Mouse (Mus musculus): ENCODE data around the gene Hsp90ab1. TPM values are rescaled to one million over a fixed set of nuclear protein-coding genes. Genes with fewer than 3 reads are reported as not detected.

Gene Hsp90ab1
- polyA plus RNA-seq, 1 experiment from 2014 or later = 1,555 TPM

GRCm38 (mm10) chr17:45602984-45603383, 29.9 kb upstream of the Hsp90ab1 start:
- no peak overlapping the region for H3K9ac ChIP-seq
- ATAC-seq (ENCODE audit: low FRiP score, low read depth) = no peak
- 78% methylated on average over 3 of the region's 3 CpGs for WGBS

GRCm38 (mm10) chr17:45601877-45602304, 28.8 kb upstream of the Hsp90ab1 start, which contains the start of gene Mymx:
Mymx (minus strand) TSS chr17:45602102.
- peaks cover 16% of the 10 kb centered on the region for H3K27me3 ChIP-seq
- no peak within 1 kb of the TSS for H3K4me3 ChIP-seq
- H3K4me1 ChIP-seq (replicated peaks) = peaks cover 20% of the 10 kb centered on the region
- WGBS = 34% methylated on average over 6 of the region's 6 CpGs
- ATAC-seq (ENCODE audit: low FRiP score, low read depth) = no peak
- no peaks in the 10 kb centered on the region for H3K9me3 ChIP-seq
- H3K27ac ChIP-seq (replicated peaks) = no peak within 1 kb of the TSS
- H3K36me3 ChIP-seq = no peaks in the 10 kb centered on the region
- H3K9ac ChIP-seq = no peak within 1 kb of the TSS
- no peak within 1 kb of the TSS for H3K4me2 ChIP-seq

More at GRCm38 (mm10) chr17:45602984-45603383, 29.9 kb upstream of the Hsp90ab1 start:
- H3K36me3 ChIP-seq = no peaks in the 10 kb centered on the region
- no peaks in the 10 kb centered on the region for H3K9me3 ChIP-seq
- H3K27ac ChIP-seq (replicated peaks) = no peak overlapping the region
- no peak overlapping the region for H3K4me3 ChIP-seq
- peaks cover 16% of the 10 kb centered on the region for H3K4me1 ChIP-seq (replicated peaks)
- H3K27me3 ChIP-seq = peaks cover 16% of the 10 kb centered on the region
- H3K4me2 ChIP-seq = no peak overlapping the region

DNA sequence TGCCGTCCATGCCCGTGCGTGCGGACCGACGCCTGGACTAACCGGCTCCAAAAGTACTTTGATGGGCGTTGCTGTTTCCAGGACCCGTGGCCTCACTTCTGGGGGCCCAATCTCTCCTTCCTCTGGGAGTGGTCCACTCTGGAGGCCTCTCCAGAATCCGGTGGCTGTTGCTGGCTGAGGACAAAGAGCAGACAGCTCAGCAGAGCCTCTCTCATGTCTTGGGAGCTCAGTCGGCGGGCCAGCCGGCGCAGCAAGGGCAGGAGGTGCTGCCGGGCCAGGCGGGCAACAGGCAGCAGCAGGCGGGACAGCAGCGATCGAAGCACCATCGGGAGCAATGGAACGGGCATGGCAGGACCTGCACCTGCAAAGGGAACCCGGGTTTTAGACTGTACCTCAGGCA, 28.3 kb upstream of the Hsp90ab1 start:
- Histone ChIP-seq H3K27ac (replicated peaks) (no peak overlapping the region), H3K27me3 (peaks cover 16% of the 10 kb centered on the region), H3K4me3 (no peak overlapping the region), H3K4me1 (replicated peaks) (peaks cover 25% of the 10 kb centered on the region), H3K9me3 (no peaks in the 10 kb centered on the region), H3K36me3 (no peaks in the 10 kb centered on the region), H3K9ac (no peak overlapping the region), H3K4me2 (no peak overlapping the region)
- no peak for ATAC-seq (ENCODE audit: low FRiP score, low read depth)
- 15% methylated on average over 22 of the region's 22 CpGs for WGBS

GRCm38 (mm10) chr17:45600267-45600666, 27.2 kb upstream of the Hsp90ab1 start:
- WGBS = 63% methylated on average over 8 of the region's 8 CpGs
- no peak for ATAC-seq (ENCODE audit: low FRiP score, low read depth)
- Histone ChIP-seq H3K9me3 (no peaks in the 10 kb centered on the region), H3K4me2 (no peak overlapping the region), H3K9ac (no peak overlapping the region), H3K27ac (replicated peaks) (no peak overlapping the region), H3K27me3 (peaks cover 16% of the 10 kb centered on the region), H3K4me1 (replicated peaks) (peaks cover 36% of the 10 kb centered on the region), H3K4me3 (no peak overlapping the region), H3K36me3 (no peaks in the 10 kb centered on the region)

DNA sequence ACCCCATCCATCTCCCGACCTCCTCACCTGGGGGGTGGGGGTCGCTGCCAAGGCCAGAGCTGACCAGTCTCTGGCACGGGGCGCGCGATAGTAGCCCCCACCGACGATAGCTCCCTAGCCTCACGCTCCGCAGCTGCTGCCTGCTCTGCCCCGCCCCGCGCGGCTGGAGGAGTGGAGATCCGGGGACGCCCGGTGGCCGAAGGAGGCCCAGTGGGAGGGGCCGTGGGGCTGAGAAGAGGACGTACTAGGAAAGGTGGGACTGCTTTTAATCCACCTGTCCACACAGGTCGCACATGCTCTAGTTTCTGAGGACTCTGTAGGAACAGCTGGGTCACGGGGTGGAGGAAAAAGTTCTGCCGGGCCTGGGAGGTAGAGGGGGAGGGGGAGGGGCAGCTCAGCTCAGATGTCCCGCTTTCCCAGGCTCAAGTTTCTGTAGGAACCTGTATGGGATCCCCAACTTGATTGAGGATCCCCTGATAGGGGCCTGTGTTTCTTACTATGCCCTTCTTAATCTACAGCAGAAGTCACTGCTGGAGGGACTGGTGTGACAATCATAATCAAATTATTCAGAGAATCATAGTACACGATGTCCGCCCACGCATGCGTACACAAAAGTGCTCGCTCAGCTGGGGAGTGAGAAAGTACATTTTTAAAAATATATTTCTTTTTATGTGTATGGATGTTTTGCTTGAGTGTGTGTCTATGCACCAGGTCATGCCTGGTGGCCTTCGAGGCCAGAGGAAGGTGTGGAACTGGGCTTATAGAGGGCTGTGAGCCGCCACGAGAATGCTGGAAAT, 26.6 kb upstream of the Hsp90ab1 start, which contains the start of gene Slc29a1:
Slc29a1 (minus strand) TSS at position 161 of the 797 bp plus-strand sequence.
- no peaks in the 10 kb centered on the region for H3K9me3 ChIP-seq
- H3K4me1 ChIP-seq (replicated peaks) = peaks cover 42% of the 10 kb centered on the region
- no peak within 1 kb of the TSS for H3K27ac ChIP-seq (replicated peaks)
- peaks cover 16% of the 10 kb centered on the region for H3K27me3 ChIP-seq
- H3K36me3 ChIP-seq = no peaks in the 10 kb centered on the region
- ATAC-seq (ENCODE audit: low FRiP score, low read depth) = no peak
- peak within 1 kb of the TSS; percentile 60 for H3K4me2 ChIP-seq
- WGBS = 17% methylated on average over 32 of the region's 32 CpGs
- H3K9ac ChIP-seq = peak within 1 kb of the TSS; percentile 37
- H3K4me3 ChIP-seq = peak within 1 kb of the TSS; percentile 24

DNA sequence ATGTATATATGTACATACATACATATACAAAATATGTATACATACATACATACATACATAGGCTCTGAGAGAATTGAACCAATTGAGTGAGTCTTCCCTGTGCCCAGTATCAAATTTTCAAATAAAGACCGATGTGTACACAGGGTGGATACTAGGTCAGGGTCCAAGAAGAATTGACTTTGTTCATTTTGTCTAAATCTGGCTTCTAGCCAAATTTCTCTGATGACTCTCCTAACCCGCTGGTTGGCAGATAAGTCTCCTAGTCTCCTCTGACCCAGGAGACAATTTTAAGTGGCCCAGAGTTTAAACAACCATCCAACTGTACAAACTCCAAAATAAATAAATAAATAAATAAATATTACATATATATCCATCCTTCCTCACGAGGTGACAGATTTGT, 25.8 kb upstream of the Hsp90ab1 start:
- no peak for ATAC-seq (ENCODE audit: low FRiP score, low read depth)
- Histone ChIP-seq H3K9ac (no peak overlapping the region), H3K36me3 (no peaks in the 10 kb centered on the region), H3K4me1 (replicated peaks) (peaks cover 49% of the 10 kb centered on the region), H3K27me3 (peaks cover 16% of the 10 kb centered on the region), H3K27ac (replicated peaks) (no peak overlapping the region), H3K9me3 (no peaks in the 10 kb centered on the region), H3K4me2 (peak overlapping the region; percentile 60), H3K4me3 (no peak overlapping the region)
- WGBS = 33% methylated on average over 3 of the region's 3 CpGs

- no peak overlapping the region for H3K4me3 ChIP-seq
- no peak overlapping the region for H3K9ac ChIP-seq
- no peak overlapping the region for H3K27ac ChIP-seq (replicated peaks)
- 88% methylated on average over 2 of the region's 2 CpGs for WGBS
- H3K9me3 ChIP-seq = no peaks in the 10 kb centered on the region
- H3K4me1 ChIP-seq (replicated peaks) = peaks cover 54% of the 10 kb centered on the region
- no peak overlapping the region for H3K4me2 ChIP-seq
- H3K36me3 ChIP-seq = no peaks in the 10 kb centered on the region
- ATAC-seq (ENCODE audit: low FRiP score, low read depth) = no peak
- peaks cover 16% of the 10 kb centered on the region for H3K27me3 ChIP-seq
Measured at GRCm38 (mm10) chr17:45598376-45598775, 25.3 kb upstream of the Hsp90ab1 start.

DNA sequence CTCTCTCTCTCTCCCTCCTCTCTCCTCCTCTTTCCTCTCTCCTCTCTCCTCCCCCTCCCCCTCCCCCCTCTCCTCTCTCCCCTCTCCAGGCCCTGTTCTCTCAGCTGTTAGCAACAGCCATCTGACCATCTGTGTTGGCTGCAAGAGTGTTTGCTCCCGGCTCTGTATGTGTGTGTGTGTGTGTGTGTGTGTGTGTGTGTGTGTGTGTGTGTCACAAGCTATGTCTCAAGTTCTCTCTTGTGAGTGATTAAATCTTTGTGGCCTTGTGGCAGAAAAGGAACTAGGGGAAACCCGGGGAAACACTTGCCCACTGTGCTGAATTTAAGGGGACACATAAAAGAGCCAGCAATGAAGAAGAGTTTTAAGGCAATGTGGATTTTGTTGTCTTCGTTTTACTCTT, 24.7 kb upstream of the Hsp90ab1 start:
- Histone ChIP-seq H3K4me1 (replicated peaks) (peaks cover 57% of the 10 kb centered on the region), H3K4me2 (no peak overlapping the region), H3K9ac (no peak overlapping the region), H3K27ac (replicated peaks) (0 out of 2 replicates have a peak overlapping the region, but pooled peaks have one; percentile 1), H3K27me3 (peaks cover 16% of the 10 kb centered on the region), H3K4me3 (no peak overlapping the region), H3K9me3 (no peaks in the 10 kb centered on the region), H3K36me3 (no peaks in the 10 kb centered on the region)
- WGBS = 47% methylated on average over 3 of the region's 3 CpGs
- no peak for ATAC-seq (ENCODE audit: low FRiP score, low read depth)

GRCm38 (mm10) chr17:45596631-45597396, 23.7 kb upstream of the Hsp90ab1 start:
- H3K4me2 ChIP-seq = no peak overlapping the region
- H3K27ac ChIP-seq (replicated peaks) = peak overlapping the region; percentile 65
- 23% methylated on average over 11 of the region's 11 CpGs for WGBS
- H3K27me3 ChIP-seq = peaks cover 16% of the 10 kb centered on the region
- no peak overlapping the region for H3K4me3 ChIP-seq
- H3K9ac ChIP-seq = no peak overlapping the region
- peak; percentile 55 for ATAC-seq (ENCODE audit: low FRiP score, low read depth)
- no peaks in the 10 kb centered on the region for H3K36me3 ChIP-seq
- H3K9me3 ChIP-seq = no peaks in the 10 kb centered on the region
- peaks cover 66% of the 10 kb centered on the region for H3K4me1 ChIP-seq (replicated peaks)

- 4% methylated on average over 23 of the region's 23 CpGs for WGBS
- H3K4me1 ChIP-seq (replicated peaks) = peaks cover 63% of the 10 kb centered on the region
Measured at GRCm38 (mm10) chr17:45595736-45596390, 22.8 kb upstream of the Hsp90ab1 start.

DNA sequence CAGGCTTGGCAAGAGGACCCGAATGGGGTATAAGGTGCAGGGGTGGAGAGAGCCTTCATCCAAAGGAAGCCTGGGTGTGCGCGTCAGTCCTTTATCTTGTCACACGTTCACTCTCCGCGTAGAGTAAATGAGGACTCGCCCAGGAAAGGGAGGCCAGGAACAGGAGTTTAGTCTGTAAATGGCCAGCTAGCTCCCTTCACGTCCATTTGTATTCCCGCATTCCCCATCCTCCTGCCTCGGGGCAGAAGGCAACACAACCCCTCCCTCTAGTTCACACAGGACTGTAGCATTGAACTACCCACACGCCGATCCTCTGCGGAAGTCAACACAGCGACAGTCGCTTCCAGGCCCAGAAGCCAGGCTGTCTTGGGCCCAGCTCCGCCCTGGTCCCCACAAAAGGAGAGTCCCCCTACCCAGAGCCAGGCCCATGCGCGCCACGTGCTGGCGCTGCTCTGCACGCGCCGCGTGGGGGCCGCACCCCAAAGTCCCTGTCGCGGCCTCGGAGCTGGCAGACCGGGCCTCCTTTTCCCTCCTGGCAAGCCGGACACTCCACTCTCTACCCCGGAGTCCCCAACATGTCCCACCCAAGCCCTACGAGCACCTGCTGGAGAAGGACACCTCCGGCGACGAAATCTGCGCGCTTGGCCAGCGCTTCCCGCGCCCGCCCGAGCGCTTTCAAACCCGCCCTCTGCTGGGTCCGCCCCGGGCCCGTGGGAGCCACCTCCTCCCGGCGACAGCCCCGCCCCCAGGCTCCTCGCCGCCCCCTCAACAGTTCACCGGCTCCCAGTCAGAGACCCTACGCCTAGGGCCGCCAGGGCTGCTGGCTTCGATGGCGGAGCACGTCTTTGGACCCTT, 22.0 kb upstream of the Hsp90ab1 start:
- ATAC-seq (ENCODE audit: low FRiP score, low read depth) = peak; percentile 66
- Histone ChIP-seq H3K4me1 (replicated peaks) (peaks cover 62% of the 10 kb centered on the region), H3K9me3 (no peaks in the 10 kb centered on the region), H3K27ac (replicated peaks) (peak overlapping the region; percentile 65), H3K9ac (peak overlapping the region; percentile 57), H3K36me3 (no peaks in the 10 kb centered on the region), H3K4me2 (peak overlapping the region; percentile 97), H3K4me3 (peak overlapping the region; percentile 55), H3K27me3 (peaks cover 2% of the 10 kb centered on the region; the same call in 1 of the 2 replicates)
- 2% methylated on average over 56 of the region's 58 CpGs for WGBS

More at GRCm38 (mm10) chr17:45595736-45596390, 22.8 kb upstream of the Hsp90ab1 start:
- peak overlapping the region; percentile 65 for H3K27ac ChIP-seq (replicated peaks)
- ATAC-seq (ENCODE audit: low FRiP score, low read depth) = peak; percentile 20
- H3K9ac ChIP-seq = peak overlapping the region; percentile 57
- H3K4me3 ChIP-seq = peak overlapping the region; percentile 55
- H3K4me2 ChIP-seq = peak overlapping the region; percentile 97
- no peaks in the 10 kb centered on the region for H3K9me3 ChIP-seq
- no peaks in the 10 kb centered on the region for H3K36me3 ChIP-seq
- H3K27me3 ChIP-seq = peaks cover 9% of the 10 kb centered on the region

All from hindbrain, embryonic 15.5 days (tissue).